Mouse (Mus musculus) embryonic facial prominence, embryonic 14.5 days (tissue): Measurements from ENCODE around the gene Grasp. TPM values are rescaled to one million over a fixed set of nuclear protein-coding genes. Genes with fewer than 3 reads are reported as not detected.

Experiments used
- ATAC-seq: fragments of 200-750 bp; cut with Nextera tagmentation; 2 replicates; pipeline ENCODE4 v1.8.0; 2017; ENCODE audit warnings: low read depth, moderate number of reproducible peaks, moderate TSS enrichment
- DNase-seq: peaks from one replicate; pipeline ENCODE4 v3.0.0-alpha.2; 2015; ENCODE audit warnings: low spot score
- H3K27ac ChIP-seq: fragments of 300-500 bp; sonication (generic); replicated peaks from 2 replicates; pipeline ENCODE4 v1.5.1; 2014; ENCODE audit warnings: low read depth, mild to moderate bottlenecking, low read length, moderate library complexity
- H3K27me3 ChIP-seq: fragments of 300-500 bp; sonication (generic); replicated peaks from 2 replicates; pipeline ENCODE4 v1.6.1; 2014; ENCODE audit warnings: low read length; ENCODE audit not compliant: control insufficient read depth, insufficient read depth
- H3K36me3 ChIP-seq: fragments of 300-500 bp; sonication (generic); 2 replicates; pipeline ENCODE4 v1.6.1; 2014; ENCODE audit warnings: low read length, mixed read lengths; ENCODE audit not compliant: control insufficient read depth, insufficient read depth
- H3K4me1 ChIP-seq: fragments of 300-500 bp; sonication (generic); 2 replicates; pipeline ENCODE4 v1.6.1; 2014; ENCODE audit warnings: antibody characterized with exemption, low read length; ENCODE audit not compliant: control insufficient read depth, insufficient read depth
- H3K4me2 ChIP-seq: fragments of 300-500 bp; sonication (generic); 2 replicates; pipeline ENCODE4 v1.6.1; 2014; ENCODE audit warnings: low read depth, mild to moderate bottlenecking, low read length, moderate library complexity, mixed read lengths
- H3K4me3 ChIP-seq: fragments of 300-500 bp; sonication (generic); 2 replicates; pipeline ENCODE4 v1.5.1; 2014; ENCODE audit warnings: low read depth, mild to moderate bottlenecking, low read length
- H3K9ac ChIP-seq: fragments of 300-500 bp; sonication (generic); 2 replicates; pipeline ENCODE4 v1.6.1; 2014; ENCODE audit warnings: low read depth, mild to moderate bottlenecking, low read length, moderate library complexity, mixed read lengths
- H3K9me3 ChIP-seq: fragments of 300-500 bp; sonication (generic); 2 replicates; pipeline ENCODE4 v1.6.1; 2016; ENCODE audit warnings: low read length; ENCODE audit not compliant: control insufficient read depth
- WGBS: fragments of 180-500 bp; shearing (Covaris S2); extraction: QIAGEN DNeasy Blood & Tissue Kit; methylation state at CpG from one replicate; pipeline ENCODE4 v1.1.7; 2014; 5-methylcytosine and 5-hydroxymethylcytosine counted together
- polyA plus RNA-seq: library from polyadenylated mRNA; unstranded; fragments of >200 nt; fragmentation: Nextera tagmentation; extraction: Ambion mirVana; gene quantifications from 2 replicates; pipeline ENCODE4 v1.2.1, GENCODE M21; 2014

The Grasp gene
- polyA plus RNA-seq, 1 experiment from 2014 or later, result 7.9 TPM

DNA sequence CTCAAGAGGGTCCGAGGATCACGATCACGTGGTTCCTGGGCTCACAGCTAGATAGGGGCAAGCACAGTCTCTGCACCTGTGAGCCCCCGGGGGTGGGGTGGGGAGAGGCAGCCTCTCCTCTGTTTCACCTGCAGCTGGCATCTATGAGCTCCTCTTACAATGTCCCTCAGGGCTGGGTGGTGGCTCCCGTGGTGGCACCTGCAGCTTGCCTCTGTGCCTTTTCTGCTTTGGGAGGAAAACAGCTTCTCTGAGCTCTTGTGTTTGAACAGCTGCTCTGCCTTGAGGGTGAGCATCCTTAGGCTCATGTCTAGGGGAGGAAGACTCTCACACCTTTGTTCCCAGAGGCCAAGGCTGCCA is 11.3 kb downstream of the Grasp start:
- 26% methylated on average over 4 of the region's 5 CpGs for WGBS
- Histone ChIP-seq H3K4me2 (no peak overlapping the region), H3K4me1 (peaks cover 11% of the 10 kb centered on the region), H3K4me3 (no peak overlapping the region), H3K27ac (no peak overlapping the region), H3K9me3 (no peaks in the 10 kb centered on the region), H3K9ac (no peak overlapping the region), H3K27me3 (no peaks in the 10 kb centered on the region), H3K36me3 (peaks cover 23% of the 10 kb centered on the region)
- peak; percentile 58 for ATAC-seq
- peak; percentile 67 for DNase-seq

DNA sequence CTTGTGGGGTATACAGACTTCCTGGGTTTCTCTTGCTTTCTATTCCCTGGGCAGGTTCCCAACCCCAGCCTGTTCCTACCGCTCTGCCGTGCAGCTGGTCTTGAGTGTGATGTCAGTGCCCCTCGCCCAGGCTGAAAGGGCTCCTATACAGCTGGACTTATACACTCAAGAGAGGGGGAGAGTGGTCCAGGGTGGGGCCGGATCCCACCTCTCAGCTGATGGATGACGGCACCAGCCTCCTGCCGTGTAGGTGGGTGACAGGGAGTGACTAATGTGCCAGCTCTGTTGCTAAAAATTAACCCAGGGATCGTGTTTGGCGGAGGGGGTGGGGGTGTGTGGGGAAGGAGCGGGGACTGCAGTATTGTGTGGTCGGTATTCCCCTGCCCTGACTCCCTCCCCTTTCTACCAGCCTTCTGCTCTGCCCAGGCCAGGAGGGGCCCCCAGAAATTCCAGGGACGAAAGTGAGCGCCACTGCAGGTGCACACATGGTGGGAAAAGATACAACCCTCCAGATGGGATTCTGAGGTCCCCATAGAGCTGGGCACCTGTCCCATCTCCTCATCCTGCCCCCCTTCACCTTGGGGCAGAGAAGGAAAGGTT is 11.8 kb downstream of the Grasp start:
- Histone ChIP-seq H3K27me3 (no peaks in the 10 kb centered on the region), H3K4me2 (no peak overlapping the region), H3K4me3 (no peak overlapping the region), H3K27ac (peak overlapping the region; percentile 44; the same call in 1 of the 2 replicates), H3K9ac (peak overlapping the region; percentile 14; the same call in 1 of the 2 replicates), H3K36me3 (peaks cover 18% of the 10 kb centered on the region), H3K9me3 (no peaks in the 10 kb centered on the region), H3K4me1 (peaks cover 12% of the 10 kb centered on the region)
- DNase-seq, result no peak
- WGBS, result 27% methylated on average over 12 of the region's 12 CpGs
- peak; percentile 15; the same call in 1 of the 2 replicates for ATAC-seq

DNA sequence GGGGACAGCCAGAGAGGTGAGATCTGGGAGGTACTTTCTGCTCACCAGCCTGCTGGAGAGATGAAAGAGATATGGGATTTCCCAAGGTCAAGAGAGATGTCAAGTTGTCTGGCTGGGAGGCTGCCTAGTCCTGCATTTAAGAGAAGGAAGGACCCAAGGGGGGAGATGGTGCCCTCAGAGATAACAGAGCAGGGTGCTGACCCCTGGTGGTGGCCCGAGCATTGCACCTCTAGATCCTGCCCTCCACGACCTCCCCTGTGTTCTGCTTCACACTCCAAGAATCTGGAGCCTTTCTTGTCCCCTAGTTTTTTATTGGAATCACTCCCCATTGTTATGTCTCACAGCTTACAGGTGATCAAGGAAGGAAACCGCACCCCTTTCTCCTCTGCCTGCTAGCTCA is 12.9 kb downstream of the Grasp start:
- 15% methylated on average over 3 of the region's 3 CpGs for WGBS
- H3K36me3 ChIP-seq, result peaks cover 7% of the 10 kb centered on the region; the same call in 1 of the 2 replicates
- H3K4me1 ChIP-seq, result peaks cover 14% of the 10 kb centered on the region

DNA sequence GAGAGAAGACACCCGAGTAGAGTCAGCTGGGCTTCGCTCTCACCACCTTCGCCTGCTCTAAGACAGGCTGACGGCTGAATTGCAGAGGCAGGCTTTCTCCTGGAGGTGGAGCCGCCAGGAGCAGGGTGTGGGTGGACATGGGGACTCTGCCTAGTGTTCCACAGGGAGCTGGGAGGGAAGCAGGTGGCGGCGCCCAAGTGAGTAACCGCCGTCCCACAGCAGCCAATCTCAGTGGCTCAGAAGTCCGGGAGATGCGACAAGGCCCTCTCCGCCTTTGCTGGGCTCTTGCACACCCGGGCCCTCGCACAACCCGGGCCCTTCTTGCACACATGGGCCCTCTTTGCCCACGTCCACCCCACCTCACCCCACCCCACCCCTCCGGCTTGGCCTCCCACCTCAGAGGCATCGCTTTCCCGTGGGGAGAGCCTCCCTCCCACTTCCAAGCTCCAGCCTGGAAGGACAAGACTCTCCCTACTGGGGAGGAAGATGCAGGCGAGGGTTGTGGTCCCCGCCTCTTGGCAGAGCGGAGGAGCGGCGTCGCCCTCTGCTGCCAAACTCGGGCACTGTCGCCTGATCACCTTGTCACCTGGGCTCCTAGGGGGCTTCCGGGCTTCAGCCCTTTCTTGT is 15.0 kb downstream of the Grasp start:
- WGBS, result 8% methylated on average over 19 of the region's 28 CpGs
- DNase-seq (peak; percentile 71), ATAC-seq (peak; percentile 41; the same call in 1 of the 2 replicates)
- Histone ChIP-seq H3K36me3 (no peaks in the 10 kb centered on the region), H3K27ac (peak overlapping the region; percentile 25; the same call in 1 of the 2 replicates), H3K9me3 (no peaks in the 10 kb centered on the region), H3K9ac (peak overlapping the region; percentile 43; the same call in 1 of the 2 replicates), H3K4me1 (peaks cover 14% of the 10 kb centered on the region), H3K4me2 (peak overlapping the region; percentile 61), H3K4me3 (peak overlapping the region; percentile 27), H3K27me3 (no peaks in the 10 kb centered on the region)

More for the DNA sequence above, 12.9 kb downstream of the Grasp start:
- Histone ChIP-seq H3K9ac (no peak overlapping the region), H3K9me3 (no peaks in the 10 kb centered on the region), H3K27me3 (no peaks in the 10 kb centered on the region), H3K27ac (no peak overlapping the region), H3K4me3 (no peak overlapping the region), H3K4me2 (no peak overlapping the region)
- DNase-seq (peak; percentile 56), ATAC-seq (no peak)

DNA sequence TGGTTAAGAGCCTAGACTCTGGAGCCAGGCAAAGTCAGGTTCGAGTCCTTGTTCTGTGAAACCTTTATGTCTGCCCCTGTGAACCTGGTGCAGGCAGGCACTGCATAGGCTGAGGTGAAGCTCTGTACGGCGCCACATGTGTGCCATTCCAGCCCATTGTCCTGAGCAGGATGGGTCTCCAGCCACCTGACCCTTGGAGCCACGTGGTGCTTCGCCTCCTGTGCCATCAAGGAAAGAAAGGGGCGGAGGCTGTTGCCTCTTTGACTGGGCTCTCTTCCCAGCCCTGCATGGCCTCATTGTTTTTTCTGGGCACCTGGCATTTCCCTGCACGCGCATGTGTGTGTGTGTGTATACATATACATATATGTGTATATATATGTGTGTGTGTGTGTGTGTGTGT is 15.8 kb downstream of the Grasp start:
- Histone ChIP-seq H3K9me3 (no peaks in the 10 kb centered on the region), H3K36me3 (no peaks in the 10 kb centered on the region), H3K4me2 (no peak overlapping the region), H3K27ac (no peak overlapping the region), H3K9ac (no peak overlapping the region), H3K4me1 (peaks cover 14% of the 10 kb centered on the region), H3K4me3 (no peak overlapping the region), H3K27me3 (no peaks in the 10 kb centered on the region)
- ATAC-seq (no peak), DNase-seq (no peak)
- WGBS, result 67% methylated on average over 8 of the region's 8 CpGs

DNA sequence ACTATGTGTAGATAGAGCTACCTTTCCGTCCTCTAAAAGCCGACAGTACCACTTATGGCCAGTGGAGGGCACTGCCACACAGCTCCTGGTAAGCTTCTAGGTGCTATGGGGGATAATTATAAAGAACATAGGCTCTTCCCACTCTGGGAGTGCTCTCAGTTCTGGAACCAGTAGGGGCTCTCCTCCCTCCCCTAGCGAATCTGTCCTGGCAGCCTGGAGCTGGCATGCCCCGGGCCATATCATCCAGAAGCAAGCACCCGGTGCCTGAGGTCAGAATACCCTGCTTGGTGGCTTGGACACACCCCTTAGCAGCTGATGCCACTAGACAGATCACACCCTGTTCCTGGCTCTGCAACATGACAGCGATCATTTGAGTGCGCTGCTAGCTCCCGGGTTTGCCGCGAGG is 16.8 kb downstream of the Grasp start:
- H3K4me3 ChIP-seq, result peak overlapping the region; percentile 15
- peak overlapping the region; percentile 48; the same call in 1 of the 2 replicates for H3K9ac ChIP-seq
- no peaks in the 10 kb centered on the region for H3K27me3 ChIP-seq
- H3K4me2 ChIP-seq, result peak overlapping the region; percentile 46
- no peak overlapping the region; the same call in 1 of the 2 replicates for H3K27ac ChIP-seq
- WGBS, result 2% methylated on average over 10 of the region's 10 CpGs
- H3K4me1 ChIP-seq, result peaks cover 11% of the 10 kb centered on the region; the same call in 1 of the 2 replicates
- peak; percentile 90 for DNase-seq
- H3K36me3 ChIP-seq, result no peaks in the 10 kb centered on the region
- ATAC-seq, result peak; percentile 72
- no peaks in the 10 kb centered on the region for H3K9me3 ChIP-seq

DNA sequence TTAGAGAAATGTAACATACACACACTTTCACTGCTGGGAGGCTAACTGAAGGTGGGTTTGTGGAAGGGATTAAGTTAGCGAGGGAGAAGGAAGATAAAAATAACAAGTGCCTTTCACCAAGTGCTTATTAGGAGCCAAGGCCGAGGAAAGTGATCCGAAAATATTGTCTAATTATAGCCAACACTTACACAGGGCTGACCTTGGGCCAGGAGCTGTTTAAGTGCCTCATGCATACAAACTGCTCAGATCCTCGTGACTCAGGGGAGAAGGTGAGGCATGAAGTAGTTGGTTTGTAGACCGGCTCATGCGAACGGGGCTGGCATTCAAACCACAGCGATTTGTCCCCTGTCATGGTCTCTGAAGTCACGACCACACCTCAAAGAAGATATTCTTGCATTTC is 17.2 kb downstream of the Grasp start:
- Histone ChIP-seq H3K4me1 (peaks cover 12% of the 10 kb centered on the region; the same call in 1 of the 2 replicates), H3K9ac (peak overlapping the region; percentile 48; the same call in 1 of the 2 replicates), H3K27ac (no peak overlapping the region; the same call in 1 of the 2 replicates), H3K36me3 (no peaks in the 10 kb centered on the region), H3K4me2 (peak overlapping the region; percentile 46), H3K9me3 (no peaks in the 10 kb centered on the region), H3K4me3 (no peak overlapping the region; the same call in 1 of the 2 replicates), H3K27me3 (no peaks in the 10 kb centered on the region)
- DNase-seq, result no peak
- no peak for ATAC-seq
- WGBS, result 53% methylated on average over 9 of the region's 9 CpGs

DNA sequence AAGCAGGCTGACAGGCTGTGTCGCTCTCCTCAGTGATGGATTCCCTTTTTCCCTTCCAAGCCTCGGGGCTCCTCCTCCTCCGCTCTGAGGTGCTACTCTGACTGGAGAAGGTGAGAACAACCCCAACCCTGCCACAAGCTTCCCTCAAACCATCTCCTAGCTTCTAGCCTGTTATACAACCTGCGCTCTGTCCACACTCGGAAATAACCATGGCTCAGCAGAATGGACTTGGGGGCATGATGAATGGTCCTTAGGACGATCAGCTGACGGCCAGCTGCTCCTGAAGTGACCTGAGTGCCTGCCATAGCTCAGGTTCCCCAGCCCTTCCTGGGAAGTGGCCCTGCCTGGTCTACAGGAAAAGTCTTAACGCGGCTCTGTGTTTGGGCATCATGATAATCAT is 17.9 kb downstream of the Grasp start:
- Histone ChIP-seq H3K9me3 (no peaks in the 10 kb centered on the region), H3K36me3 (no peaks in the 10 kb centered on the region), H3K9ac (no peak overlapping the region), H3K27me3 (no peaks in the 10 kb centered on the region), H3K4me2 (no peak overlapping the region), H3K4me1 (peaks cover 16% of the 10 kb centered on the region), H3K27ac (no peak overlapping the region), H3K4me3 (no peak overlapping the region)
- WGBS, result 74% methylated on average over 9 of the region's 9 CpGs
- DNase-seq (no peak), ATAC-seq (no peak)
